Mouse (Mus musculus): ENCODE results near the gene Fads6.

DNA sequence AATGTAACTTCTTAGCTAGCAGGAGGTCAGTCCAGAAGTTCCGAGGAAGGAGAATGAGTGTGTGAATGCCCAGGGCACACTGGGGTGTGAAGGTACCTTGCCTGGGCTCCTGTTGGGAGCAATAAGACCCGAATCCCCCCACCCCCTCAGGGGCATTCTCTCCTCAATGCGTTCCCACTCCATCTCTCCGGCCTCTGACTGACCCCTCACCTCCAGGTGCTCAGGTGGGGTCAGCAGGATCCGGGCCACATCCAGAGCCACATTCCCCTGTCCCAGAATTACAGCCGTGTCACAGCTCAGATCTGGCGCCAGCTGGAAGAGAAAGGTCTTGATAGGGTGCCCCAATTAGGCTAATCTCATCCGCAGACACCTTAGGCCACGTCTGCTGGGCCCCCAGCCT, 26.4 kb downstream of the Fads6 start:
- TF ChIP-seq CTCF (IDR thresholded peaks at IDR 0.05; ENCODE audit: insufficient read depth, low read depth, low read length) (no peak), POLR2A (IDR thresholded peaks at IDR 0.05; ENCODE audit: insufficient read depth, low read depth, low read length) (no peak)

Measured in olfactory bulb, adult 2 months (tissue).